Mouse (Mus musculus) G1E (cell line): ENCODE measurements around the gene Tnfrsf26.

Experiments
- CTCF ChIP-seq: IDR thresholded peaks from 2 replicates; pipeline ENCODE4 v1.5.1; 2012; ENCODE audit warnings: low read depth, low read length, inconsistent platforms, mixed read lengths
- GATA1 ChIP-seq: IDR thresholded peaks from 2 replicates; pipeline ENCODE4 v1.6.1; 2012; ENCODE audit warnings: borderline replicate concordance, low read length, inconsistent platforms, mixed read lengths

GRCm38 (mm10) chr7:143620951-143621350, 7.6 kb downstream of the Tnfrsf26 start:
- TF ChIP-seq CTCF, result no peak
- no peak for TF ChIP-seq GATA1
